Mouse (Mus musculus) heart, adult 18-20 months (tissue): ENCODE measurements around the gene Unc119. TPM values are rescaled to one million over a fixed set of nuclear protein-coding genes. Genes with fewer than 3 reads are reported as not detected.

Experiments
- DNase-seq, 2 experiments: peaks; one replicate each; pipeline ENCODE4 v3.0.0; 2021 to 2022; ENCODE audit warnings: mixed read lengths in 1 of 2
- total RNA-seq, 2 experiments: library from RNA; stranded (reverse); gene quantifications; 2 replicates each; pipeline ENCODE4 v1.2.3; 2021

Unc119 gene
- total RNA-seq, 2 experiments from 2014 or later: 5.2 to 5.8 TPM

- no peak for DNase-seq
These were observed 1.1 kb downstream of the Unc119 start for GRCm38 (mm10) chr11:78344328-78344889.

- peak; percentile 73 to 86 for DNase-seq
These were observed 1.8 kb downstream of the Unc119 start for GRCm38 (mm10) chr11:78344890-78345715.

- DNase-seq: peak in 1 of 2 experiments; percentile 50
These were observed 2.5 kb downstream of the Unc119 start for GRCm38 (mm10) chr11:78345801-78346200.

DNA sequence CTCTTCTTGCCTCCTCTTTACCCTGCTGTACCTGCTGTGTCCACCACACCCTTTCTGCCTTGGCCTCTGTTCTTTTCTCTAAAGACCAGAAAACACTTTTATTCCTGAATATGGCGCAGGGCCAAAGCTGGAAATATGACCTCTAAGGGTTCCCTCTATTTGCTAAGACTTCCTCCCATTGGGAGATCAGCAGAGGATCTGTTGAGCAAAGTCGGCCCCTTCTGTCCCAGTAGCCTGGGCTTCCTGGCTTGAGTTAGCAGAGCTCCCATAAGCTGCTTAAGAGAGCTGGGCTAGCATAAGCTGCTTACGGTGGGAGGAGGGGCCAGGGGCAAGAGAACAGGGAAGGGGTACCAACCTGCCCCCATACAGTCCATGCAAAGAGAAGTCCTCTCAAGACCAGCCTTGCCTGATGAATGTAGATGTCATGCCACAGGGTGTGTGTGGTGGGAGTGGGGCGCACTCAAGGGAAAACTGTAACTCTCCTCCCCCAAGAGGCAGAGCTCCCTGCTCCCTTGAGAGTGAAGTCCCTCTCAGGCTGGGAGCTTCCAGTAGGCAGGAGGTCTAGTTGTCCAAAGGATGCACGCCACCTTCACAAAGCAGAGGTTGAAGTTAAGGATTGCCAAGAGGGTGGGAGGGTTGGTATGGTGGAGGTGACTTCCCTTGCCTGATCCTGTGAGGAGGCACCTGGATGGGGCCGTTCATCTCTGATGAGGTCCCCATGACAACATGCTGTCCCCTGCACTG, 3.2 kb downstream of the Unc119 start:
- peak in 1 of 2 experiments; percentile 20 for DNase-seq

DNA sequence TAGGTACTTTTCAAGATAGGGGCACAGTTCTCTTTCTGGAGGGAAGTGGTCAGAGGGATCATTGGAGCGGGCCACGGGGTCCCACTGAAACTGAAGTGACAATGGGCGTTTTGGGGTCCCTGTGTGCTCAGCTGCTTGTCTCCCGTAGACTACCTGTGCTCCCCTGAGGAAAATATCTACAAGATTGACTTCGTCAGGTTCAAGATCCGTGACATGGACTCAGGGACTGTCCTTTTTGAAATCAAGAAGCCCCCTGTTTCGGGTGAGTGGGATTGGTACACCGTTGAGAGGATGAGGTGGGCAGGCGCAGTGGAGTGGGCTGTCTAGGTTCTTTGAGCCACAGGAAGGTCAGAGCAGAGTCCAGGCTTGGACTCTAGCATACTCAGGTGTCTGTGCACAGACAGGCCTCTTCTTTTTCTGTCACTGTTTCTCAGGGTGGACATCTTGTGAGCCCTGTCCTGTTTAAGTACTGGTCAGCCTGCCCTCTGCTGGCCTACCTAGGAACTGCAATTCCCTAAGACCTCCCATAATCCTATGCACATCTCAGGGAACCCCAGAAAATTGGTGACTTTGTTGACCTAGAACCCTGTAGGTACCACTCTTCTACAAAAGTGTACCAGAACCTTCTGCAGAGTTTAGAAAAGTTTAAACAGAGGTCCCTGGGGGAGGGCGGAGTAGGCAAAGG, 3.9 kb downstream of the Unc119 start:
- DNase-seq: peak; percentile 63 to 85

- peak in 1 of 2 experiments; percentile 59 for DNase-seq
These were observed 4.6 kb downstream of the Unc119 start for GRCm38 (mm10) chr11:78347908-78348307.

- no peak for DNase-seq
These were observed 5.2 kb downstream of the Unc119 start for GRCm38 (mm10) chr11:78348474-78348873.

GRCm38 (mm10) chr11:78349441-78350358, 6.4 kb downstream of the Unc119 start:
- DNase-seq: peak in 1 of 2 experiments; percentile 43

- DNase-seq: no peak
These were observed 9.8 kb downstream of the Unc119 start for GRCm38 (mm10) chr11:78353081-78353480.

DNA sequence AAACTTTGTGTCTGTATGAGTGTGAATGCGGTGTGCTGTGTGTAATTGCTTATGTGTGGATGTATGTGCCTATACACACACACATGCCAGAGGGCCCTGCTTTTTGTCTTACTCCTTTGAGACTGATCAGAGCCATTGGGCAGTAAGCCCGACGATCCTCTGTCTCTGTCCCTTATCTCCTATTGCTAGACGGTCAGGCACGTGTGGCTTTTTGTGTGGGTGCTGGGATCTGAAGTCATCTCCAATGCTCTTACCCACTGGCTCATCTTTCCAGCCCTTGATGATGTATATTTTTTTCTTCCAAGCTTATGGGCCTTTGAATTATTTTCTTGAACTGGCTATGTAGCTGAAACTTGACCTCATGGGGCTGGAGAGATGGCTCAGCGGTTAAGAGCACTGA, 11.6 kb downstream of the Unc119 start:
- no peak for DNase-seq

GRCm38 (mm10) chr11:78355471-78356238, 12.4 kb downstream of the Unc119 start:
- peak; percentile 36 to 83 for DNase-seq

GRCm38 (mm10) chr11:78358330-78359007, 15.2 kb downstream of the Unc119 start:
- peak in 1 of 2 experiments; percentile 24 for DNase-seq

DNA sequence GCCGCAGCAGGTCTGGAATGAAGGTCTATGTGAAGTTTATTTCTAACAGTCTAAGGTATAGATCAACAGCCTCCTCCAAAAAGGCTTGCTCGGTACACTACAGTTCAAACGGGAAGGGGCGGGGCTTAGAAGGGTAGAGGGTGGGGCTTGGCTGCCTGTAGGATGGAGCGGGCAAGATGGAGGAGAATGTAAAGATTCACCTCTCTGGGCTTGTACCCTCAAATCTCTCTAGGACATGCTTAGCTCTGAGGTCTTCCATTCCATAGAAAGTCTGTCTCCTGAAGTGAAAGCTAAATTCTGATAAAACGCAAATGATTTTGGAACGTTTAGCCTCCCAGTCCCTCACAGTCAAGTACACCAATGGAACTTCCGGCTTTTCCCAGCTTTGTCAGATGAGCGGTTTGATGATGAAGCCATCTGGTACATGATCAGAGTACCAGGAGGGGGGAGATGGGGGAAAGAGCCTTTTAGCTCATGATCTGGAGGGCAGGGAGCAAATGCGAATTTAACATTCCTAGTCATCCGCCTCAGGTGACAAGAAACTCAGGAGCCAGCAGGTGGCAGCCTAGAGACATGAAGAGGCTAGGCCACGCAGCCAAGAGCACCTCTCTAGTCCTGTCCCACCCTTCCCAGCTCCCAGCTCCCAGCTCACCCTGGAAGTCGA, 17.0 kb downstream of the Unc119 start:
- DNase-seq: peak; percentile 66 to 81

DNA sequence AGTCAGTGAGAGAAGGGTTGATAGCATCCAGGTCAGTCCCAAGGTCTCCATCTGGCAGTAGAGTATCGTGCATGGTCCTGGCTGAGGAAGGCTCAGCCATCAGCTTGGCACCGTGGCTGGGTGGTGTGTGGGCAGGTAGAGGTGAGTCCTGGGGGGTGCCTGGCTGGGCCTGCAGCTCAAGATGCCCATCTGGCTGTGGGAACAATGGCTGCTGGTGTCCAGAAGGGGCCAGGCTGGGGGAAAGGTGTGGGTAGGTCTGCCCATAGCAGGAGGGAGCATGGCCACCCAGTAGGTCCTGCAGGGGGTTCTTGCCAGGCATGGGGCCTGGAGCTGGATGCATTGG, 17.5 kb downstream of the Unc119 start:
- no peak for DNase-seq

DNA sequence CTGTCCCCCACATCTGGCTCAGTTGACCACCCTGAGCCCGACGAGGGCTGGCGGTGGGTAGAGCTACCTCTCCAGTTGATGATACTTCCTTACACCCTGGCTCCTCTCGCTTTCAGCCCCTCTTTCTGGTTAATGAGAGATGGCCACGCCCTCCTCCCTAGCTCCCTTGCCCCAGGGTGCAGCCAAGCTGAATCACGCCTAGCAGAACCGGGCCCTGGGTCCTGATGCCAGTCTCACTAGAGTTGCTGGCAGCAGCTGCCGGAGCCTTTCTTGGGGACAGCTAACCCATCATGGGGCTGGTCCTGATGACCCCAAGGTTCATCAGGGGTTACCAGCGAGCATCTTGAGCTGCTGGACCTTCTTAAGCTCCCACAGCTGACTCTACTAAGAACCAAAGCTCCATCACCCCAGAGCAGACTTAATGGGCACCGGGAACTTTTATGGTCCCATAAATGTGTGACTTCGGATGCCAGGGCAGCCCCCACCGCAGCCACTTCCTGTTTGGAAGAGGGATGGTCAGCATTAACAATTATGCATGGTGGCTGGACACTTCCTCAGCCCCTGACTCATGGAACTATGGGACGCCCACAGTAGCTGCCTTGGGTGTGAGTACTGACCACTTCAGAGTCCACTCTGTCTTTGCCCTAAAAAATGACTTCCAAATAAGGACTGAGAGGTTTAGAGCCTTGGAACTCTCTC, 20.2 kb downstream of the Unc119 start:
- no peak for DNase-seq

DNA sequence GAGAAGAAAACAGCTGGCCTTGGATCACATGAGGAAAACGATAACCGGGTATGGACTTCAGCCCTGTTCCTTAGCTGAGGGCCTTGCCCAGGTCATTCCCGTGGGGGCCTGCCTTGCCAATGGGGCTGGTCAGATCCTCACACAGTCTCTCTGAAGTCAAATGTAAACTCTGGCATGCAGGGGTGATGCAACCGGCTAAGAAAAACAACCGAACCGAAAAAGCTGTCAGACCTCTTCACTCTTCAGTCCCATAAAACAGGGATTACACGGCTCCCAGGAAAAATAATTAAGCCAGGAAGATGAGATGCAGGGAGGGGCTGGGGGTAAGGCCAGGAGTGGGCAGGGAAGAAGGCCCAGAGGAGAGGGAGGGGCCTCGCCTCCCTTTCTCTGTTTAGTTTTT, 20.8 kb downstream of the Unc119 start:
- DNase-seq: no peak

- DNase-seq: no peak
These were observed 24.4 kb downstream of the Unc119 start for GRCm38 (mm10) chr11:78367456-78368225.

DNA sequence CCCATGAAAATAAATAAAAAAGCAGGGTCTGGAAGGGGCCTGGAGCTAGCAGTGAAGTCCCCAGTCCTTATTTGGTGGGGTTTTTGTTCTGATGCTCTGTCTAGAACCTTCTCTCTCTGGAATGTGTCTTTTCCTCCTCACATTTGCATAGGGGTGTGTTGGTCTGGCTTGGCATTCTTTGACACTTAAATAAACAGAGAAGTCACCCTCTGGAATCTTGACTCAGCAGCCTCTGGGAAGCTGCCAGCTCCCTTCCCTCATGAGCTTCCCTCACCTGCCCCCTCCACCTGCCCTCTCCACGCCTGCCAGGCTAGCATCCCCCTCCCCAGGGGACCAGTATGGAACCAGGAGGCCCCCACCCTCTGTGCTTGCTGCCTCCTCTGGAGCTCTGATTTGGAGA, 27.1 kb downstream of the Unc119 start:
- DNase-seq: no peak
